Mouse (Mus musculus) ovary, postnatal 14 days (tissue): ENCODE measurements around the gene Magea3.
"Not testable (repeated sequence)": the region's sequence is repeated elsewhere in the genome, so short reads cannot be mapped to it uniquely, and the experiment has no call there.

Source experiments
- DNase-seq: peaks from one replicate; pipeline ENCODE4 v3.0.0; 2022; ENCODE audit warnings: low spot score

Magea3 gene

GRCm38 (mm10) chrX:154949405-154949804, at the start of gene Magea3:
Gene Magea3, minus strand, starts transcription at chrX:154949505.
- DNase-seq, result not testable (repeated sequence)

GRCm38 (mm10) chrX:154995750-154996149, 46.4 kb upstream of the Magea3 start, which contains the start of gene Magea8:
Gene Magea8, minus strand, starts transcription at chrX:154995850.
- not testable (repeated sequence) for DNase-seq

- DNase-seq, result not testable (repeated sequence)
Observed at GRCm38 (mm10) chrX:154935887-154936286, 13.4 kb downstream of the Magea3 start, which contains the start of gene Magea6. Gene Magea6, minus strand, starts transcription at chrX:154935987.
